Mouse (Mus musculus): ENCODE measurements at regions not wholly inside any gene's neighbourhood (a gene's known extent, or its start where the extent isn't known, plus 50 kb on each side); places are given as distances from the start of the nearest gene placed in this dataset.
"Not testable (repeated sequence)": the region's sequence is repeated elsewhere in the genome, so short reads cannot be mapped to it uniquely, and the experiment has no call there.

GRCm38 (mm10) chr16:65629186-65629585 lies 66.7 kb upstream of the Chmp2b start:
- peak; percentile 99 for ATAC-seq (ENCODE audit: low TSS enrichment)

GRCm38 (mm10) chr16:65631680-65632079 lies 69.2 kb upstream of the Chmp2b start:
- no peak for ATAC-seq (ENCODE audit: low TSS enrichment)

- ATAC-seq (ENCODE audit: low TSS enrichment): not testable (repeated sequence)
Observed at GRCm38 (mm10) chr16:65646741-65647140, 84.2 kb upstream of the Chmp2b start.

GRCm38 (mm10) chr16:65649061-65649460 lies 86.5 kb upstream of the Chmp2b start:
- ATAC-seq (ENCODE audit: low TSS enrichment): no peak

- ATAC-seq (ENCODE audit: low TSS enrichment): no peak
Observed at GRCm38 (mm10) chr16:65655490-65655889, 93.0 kb upstream of the Chmp2b start.

- ATAC-seq (ENCODE audit: low TSS enrichment): no peak
Observed at GRCm38 (mm10) chr16:65657829-65658228, 95.3 kb upstream of the Chmp2b start.

GRCm38 (mm10) chr16:65664787-65665186 lies 102.3 kb upstream of the Chmp2b start:
- no peak for ATAC-seq (ENCODE audit: low TSS enrichment)

- no peak for ATAC-seq (ENCODE audit: low TSS enrichment)
Observed at GRCm38 (mm10) chr16:65672116-65672515, 109.6 kb upstream of the Chmp2b start.

GRCm38 (mm10) chr16:65683089-65683488 lies 120.6 kb upstream of the Chmp2b start:
- ATAC-seq (ENCODE audit: low TSS enrichment): no peak

GRCm38 (mm10) chr16:65683703-65684320 lies 121.3 kb upstream of the Chmp2b start:
- ATAC-seq (ENCODE audit: low TSS enrichment): no peak

GRCm38 (mm10) chr16:65693626-65694025 lies 121.4 kb upstream of the Vgll3 start:
- no peak for ATAC-seq (ENCODE audit: low TSS enrichment)

- peak; percentile 86 for ATAC-seq (ENCODE audit: low TSS enrichment)
Observed at GRCm38 (mm10) chr16:65715631-65716030, 99.4 kb upstream of the Vgll3 start.

- ATAC-seq (ENCODE audit: low TSS enrichment): no peak
Observed at GRCm38 (mm10) chr16:65718791-65719472, 96.1 kb upstream of the Vgll3 start.

GRCm38 (mm10) chr16:65720953-65721352 lies 94.1 kb upstream of the Vgll3 start:
- ATAC-seq (ENCODE audit: low TSS enrichment): no peak

- ATAC-seq (ENCODE audit: low TSS enrichment): no peak
Observed at GRCm38 (mm10) chr16:65725559-65726269, 89.3 kb upstream of the Vgll3 start.

GRCm38 (mm10) chr16:65726289-65726688 lies 88.8 kb upstream of the Vgll3 start:
- ATAC-seq (ENCODE audit: low TSS enrichment): no peak

GRCm38 (mm10) chr16:65729322-65729721 lies 85.7 kb upstream of the Vgll3 start:
- ATAC-seq (ENCODE audit: low TSS enrichment): no peak

- ATAC-seq (ENCODE audit: low TSS enrichment): no peak; the same call in 1 of the 2 replicates
Observed at GRCm38 (mm10) chr16:65739652-65740051, 75.4 kb upstream of the Vgll3 start.

- ATAC-seq (ENCODE audit: low TSS enrichment): no peak
Observed at GRCm38 (mm10) chr16:65742951-65743350, 72.1 kb upstream of the Vgll3 start.

GRCm38 (mm10) chr16:65755667-65756066 lies 59.4 kb upstream of the Vgll3 start:
- ATAC-seq (ENCODE audit: low TSS enrichment): no peak
